ENCODE assay signal across 8 mouse cellular contexts in the genomic region with DNA sequence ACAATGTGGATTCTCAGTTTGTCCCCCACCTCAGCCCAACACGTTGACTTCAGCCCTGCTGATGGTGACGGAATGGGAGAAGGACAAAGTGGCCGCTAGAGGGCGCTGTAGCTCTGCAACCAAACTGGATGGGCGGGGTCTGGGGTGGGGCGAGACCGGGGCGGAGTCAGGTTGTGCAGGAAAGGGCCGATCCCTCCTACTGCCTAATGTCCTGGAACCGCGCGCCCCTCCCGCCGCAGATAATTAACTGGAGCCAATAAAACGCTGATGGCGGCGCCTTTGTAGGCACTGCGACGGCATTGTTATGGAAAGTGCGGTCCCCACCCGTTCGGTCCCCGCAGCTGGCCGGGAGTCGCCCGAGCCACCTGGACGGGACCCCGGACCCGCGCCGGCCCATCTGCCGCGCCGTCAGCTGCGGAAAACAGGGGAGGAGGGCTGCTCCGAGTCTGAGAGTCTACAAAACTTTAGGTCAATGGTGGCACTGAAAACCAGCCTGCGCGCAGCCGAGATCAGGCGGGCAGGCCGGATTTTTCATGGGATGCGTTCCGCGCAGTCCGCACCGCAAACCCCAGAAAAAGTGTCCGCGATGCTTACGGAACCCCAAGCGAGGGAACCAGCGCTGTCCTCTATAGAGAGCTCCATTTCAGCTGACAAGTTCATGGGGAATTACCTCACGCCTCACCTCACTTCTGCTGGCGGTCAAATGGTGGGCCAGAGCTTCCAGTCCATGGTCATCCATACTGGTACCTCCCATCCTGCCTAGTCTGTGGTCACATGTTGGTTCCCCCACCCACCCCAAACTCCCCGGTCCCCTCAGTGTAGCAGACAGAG. TPM values are rescaled to one million over a fixed set of nuclear protein-coding genes. Genes with fewer than 3 reads are reported as not detected.
DNase-seq lines count a peak whose midpoint lies in the region; ATAC-seq and TF ChIP-seq lines count a peak whose summit lies in the region.

No protein-coding gene starts in this region.

- peaks cover 28% of the 10 kb centered on the region for H3K4me1 ChIP-seq in hindbrain, embryonic 10.5 days (replicated peaks)
- H3K4me1 ChIP-seq in lung, embryonic 15.5 days = 0 out of 2 replicates have a peak, but pooled peaks cover 7% of the 10 kb centered on the region
- peaks cover 3% of the 10 kb centered on the region for H3K4me1 ChIP-seq in thymus, adult 2 months (replicated peaks; ENCODE audit: control insufficient read depth, insufficient read depth, low read length)

- peak overlapping the region; percentile 83 for H3K27ac ChIP-seq in hindbrain, embryonic 10.5 days
- no peak overlapping the region for H3K27ac ChIP-seq in lung, embryonic 15.5 days
- no peak overlapping the region for H3K27ac ChIP-seq in thymus, adult 2 months (ENCODE audit: control insufficient read depth, insufficient read depth, low read length)

- TF ChIP-seq CTCF in thymus, adult 2 months (IDR thresholded peaks at IDR 0.05; ENCODE audit: borderline replicate concordance, control insufficient read depth, extremely low read depth, insufficient read depth, low read length, poor library complexity) = peak; percentile 91

- ATAC-seq in frontal cortex, adult (ENCODE audit: low TSS enrichment) = peak; percentile 96
- peak; percentile 94 for ATAC-seq in lung, embryonic 15.5 days (ENCODE audit: borderline replicate concordance, extremely low read depth, low FRiP score, low TSS enrichment)

- WGBS in hindbrain, embryonic 10.5 days = 2% methylated on average over 54 of the region's 54 CpGs
- WGBS in lung, embryonic 15.5 days = under 1% methylated on average over 54 of the region's 54 CpGs
- 2% methylated on average over 54 of the region's 54 CpGs for WGBS in thymus, adult 2 months

- H3K27me3 ChIP-seq in hindbrain, embryonic 10.5 days (ENCODE audit: insufficient read depth, poor library complexity, severe bottlenecking) = peaks cover 56% of the 10 kb centered on the region
- H3K27me3 ChIP-seq in lung, embryonic 15.5 days = peaks cover 50% of the 10 kb centered on the region
- peaks cover 2% of the 10 kb centered on the region; the same call in 1 of the 2 replicates for H3K27me3 ChIP-seq in thymus, adult 2 months (ENCODE audit: control insufficient read depth, insufficient read depth, low read length)

- no peaks in the 10 kb centered on the region for H3K9me3 ChIP-seq in hindbrain, embryonic 10.5 days
- no peaks in the 10 kb centered on the region for H3K9me3 ChIP-seq in lung, embryonic 15.5 days

- no peak for TF ChIP-seq POLR2A in thymus, adult 2 months (IDR thresholded peaks at IDR 0.05; ENCODE audit: control insufficient read depth, extremely low read depth, insufficient read depth, low read length, poor library complexity)

- H3K4me3 ChIP-seq in hindbrain, embryonic 10.5 days = peak overlapping the region; percentile 61
- H3K4me3 ChIP-seq in lung, embryonic 15.5 days = peak overlapping the region; percentile 64
- peak overlapping the region; percentile 53 for H3K4me3 ChIP-seq in thymus, adult 2 months (ENCODE audit: control insufficient read depth, insufficient read depth, low read length)

- peak overlapping the region; percentile 98 for H3K4me2 ChIP-seq in lung, embryonic 15.5 days

- H3K36me3 ChIP-seq in hindbrain, embryonic 10.5 days = no peaks in the 10 kb centered on the region
- no peaks in the 10 kb centered on the region for H3K36me3 ChIP-seq in lung, embryonic 15.5 days
- no peaks in the 10 kb centered on the region for H3K36me3 ChIP-seq in thymus, adult 2 months (ENCODE audit: control insufficient read depth, insufficient read depth, low read length)

- H3K9ac ChIP-seq in lung, embryonic 15.5 days = peak overlapping the region; percentile 46

- peak; percentile 92 for DNase-seq in Muller cell, postnatal 12 days (ENCODE audit: inconsistent ontology term)
- DNase-seq in cerebellum, adult 9-10 months = peak; percentile 86
- DNase-seq in hindbrain, embryonic 10.5 days (ENCODE audit: low spot score) = peak; percentile 96
- DNase-seq in layer of hippocampus, adult 9-10 months (ENCODE audit: low spot score) = peak; percentile 71
- DNase-seq in ovary, adult 18-20 months (ENCODE audit: low spot score) = peak; percentile 69
- DNase-seq in thymus, adult 2 months = peak; percentile 81

RNA-seq across cellular contexts. Expression of gene Slc52a3, which starts 33.2 kb away (rescaled TPM):
- polyA plus RNA-seq in hindbrain, embryonic 10.5 days (2016; fragmentation: Nextera tagmentation; extraction: Ambion mirVana) = 0.90 and 1.3 TPM in 2 replicates
- polyA plus RNA-seq in lung, embryonic 15.5 days (2015; fragmentation: Nextera tagmentation; extraction: Ambion mirVana) = 2.7 and 2.8 TPM in 2 replicates
- polyA plus RNA-seq in thymus, adult 2 months (2012; rRNA removed) = 3.7 and 4.6 TPM in 2 replicates

RNA-seq across cellular contexts. Expression of gene Fam110a, which starts 49.4 kb away (rescaled TPM):
- 99.4 and 149 TPM in 2 replicates for polyA plus RNA-seq in hindbrain, embryonic 10.5 days (2016; fragmentation: Nextera tagmentation; extraction: Ambion mirVana)
- polyA plus RNA-seq in lung, embryonic 15.5 days (2015; fragmentation: Nextera tagmentation; extraction: Ambion mirVana) = 32.5 and 34.1 TPM in 2 replicates
- polyA plus RNA-seq in thymus, adult 2 months (2012; rRNA removed) = 33.0 and 41.3 TPM in 2 replicates

RNA-seq across cellular contexts. Expression of gene Scrt2, which starts 51.9 kb away (rescaled TPM):
- polyA plus RNA-seq in hindbrain, embryonic 10.5 days (2016; fragmentation: Nextera tagmentation; extraction: Ambion mirVana) = 5.5 and 19.0 TPM in 2 replicates
- polyA plus RNA-seq in lung, embryonic 15.5 days (2015; fragmentation: Nextera tagmentation; extraction: Ambion mirVana) = not detected in 2 replicates
- polyA plus RNA-seq in thymus, adult 2 months (2012; rRNA removed) = 0.16 and 0.27 TPM in 2 replicates
